Mouse (Mus musculus): ENCODE measurements at regions not wholly inside any gene's neighbourhood (a gene's known extent, or its start where the extent isn't known, plus 50 kb on each side); places are given as distances from the start of the nearest gene placed in this dataset.
A peak's percentile ranks its signal among the peaks of the same experiment; 100 is the strongest.

GRCm38 (mm10) chr12:30726747-30727146 lies 142.5 kb downstream of the Tmem18 start:
- TF ChIP-seq POLR2A (IDR thresholded peaks at IDR 0.05; ENCODE audit: borderline replicate concordance, extremely low read depth, insufficient read depth, insufficient read length, poor library complexity, severe bottlenecking): no peak
- no peak for TF ChIP-seq CTCF (IDR thresholded peaks at IDR 0.05; ENCODE audit: borderline replicate concordance, extremely low read depth, insufficient read depth, insufficient read length)
- no peak for DNase-seq (ENCODE audit: low read depth)

DNA sequence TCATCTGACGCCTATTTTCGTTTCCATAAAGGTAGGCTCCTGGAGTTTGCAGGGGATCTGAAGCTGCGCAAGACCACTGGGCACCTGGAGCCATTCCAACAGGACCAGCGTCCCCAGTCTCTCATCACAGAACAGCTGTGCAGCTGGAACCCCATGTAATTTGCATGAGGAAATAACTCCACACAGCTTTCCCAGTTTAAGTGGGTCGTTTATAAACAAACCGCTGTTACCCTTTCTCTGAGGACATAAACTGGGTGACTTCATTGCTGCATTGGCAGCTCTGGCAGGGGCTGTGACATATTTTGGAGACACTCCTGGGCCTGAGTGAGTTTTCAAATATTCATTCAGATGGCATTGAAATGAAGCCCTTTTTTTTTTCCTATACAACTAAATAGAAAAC lies 145.2 kb downstream of the Tmem18 start:
- TF ChIP-seq CTCF (IDR thresholded peaks at IDR 0.05; ENCODE audit: borderline replicate concordance, extremely low read depth, insufficient read depth, insufficient read length) (no peak), POLR2A (IDR thresholded peaks at IDR 0.05; ENCODE audit: borderline replicate concordance, extremely low read depth, insufficient read depth, insufficient read length, poor library complexity, severe bottlenecking) (no peak)
- peak; percentile 12 for DNase-seq (ENCODE audit: low read depth)

DNA sequence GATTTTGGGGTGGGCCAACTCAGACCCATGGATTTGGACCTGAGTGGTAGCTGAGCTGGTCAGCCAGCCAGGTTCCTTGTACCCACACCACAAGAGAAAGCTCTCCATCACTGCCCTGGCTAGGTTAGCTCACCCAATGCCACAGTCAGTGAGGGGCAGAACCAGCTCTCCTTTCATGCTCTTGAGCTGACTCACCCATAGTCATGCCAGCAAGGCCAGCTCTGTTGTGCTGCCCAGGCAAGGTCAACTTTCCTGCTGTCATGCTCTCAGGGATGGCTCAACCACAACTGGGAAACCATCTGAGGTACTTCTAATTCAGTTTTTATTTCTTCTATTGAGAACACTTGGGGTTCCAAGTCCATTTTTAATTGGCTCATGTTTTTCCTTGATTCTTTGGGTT lies 116.5 kb upstream of the Alkal2 start:
- no peak for TF ChIP-seq POLR2A (IDR thresholded peaks at IDR 0.05; ENCODE audit: borderline replicate concordance, extremely low read depth, insufficient read depth, insufficient read length, poor library complexity, severe bottlenecking)
- TF ChIP-seq CTCF (IDR thresholded peaks at IDR 0.05; ENCODE audit: borderline replicate concordance, extremely low read depth, insufficient read depth, insufficient read length): no peak

GRCm38 (mm10) chr12:30793371-30793770 lies 90.8 kb upstream of the Alkal2 start:
- TF ChIP-seq POLR2A (IDR thresholded peaks at IDR 0.05; ENCODE audit: borderline replicate concordance, extremely low read depth, insufficient read depth, insufficient read length, poor library complexity, severe bottlenecking) (no peak), CTCF (IDR thresholded peaks at IDR 0.05; ENCODE audit: borderline replicate concordance, extremely low read depth, insufficient read depth, insufficient read length) (no peak)
- DNase-seq (ENCODE audit: low read depth): no peak

More for the DNA sequence above, 116.5 kb upstream of the Alkal2 start:
- no peak for DNase-seq (ENCODE audit: low read depth)

DNA sequence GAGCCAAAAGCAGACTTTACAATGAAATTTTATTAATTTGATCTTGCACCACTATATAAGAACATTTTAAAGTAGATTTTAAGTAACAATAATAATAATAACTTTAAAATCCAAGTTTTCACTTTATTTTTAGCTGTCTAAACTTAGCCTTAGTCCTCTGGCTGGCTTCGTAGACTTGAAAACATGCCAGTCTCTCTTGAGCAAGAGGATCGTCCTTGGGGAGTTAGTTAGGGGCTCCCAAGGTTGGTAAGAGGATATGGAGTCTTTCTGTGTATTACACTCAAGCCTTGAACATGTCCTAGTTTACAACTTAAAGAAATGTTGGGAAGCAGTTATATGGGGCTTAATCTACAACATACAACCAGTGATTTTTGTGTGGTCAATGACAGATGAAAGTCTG lies 68.0 kb upstream of the Alkal2 start:
- no peak for DNase-seq (ENCODE audit: low read depth)
- TF ChIP-seq CTCF (IDR thresholded peaks at IDR 0.05; ENCODE audit: borderline replicate concordance, extremely low read depth, insufficient read depth, insufficient read length) (no peak), POLR2A (IDR thresholded peaks at IDR 0.05; ENCODE audit: borderline replicate concordance, extremely low read depth, insufficient read depth, insufficient read length, poor library complexity, severe bottlenecking) (no peak)

GRCm38 (mm10) chr12:30831383-30831782 lies 52.7 kb upstream of the Alkal2 start:
- no peak for TF ChIP-seq CTCF (IDR thresholded peaks at IDR 0.05; ENCODE audit: borderline replicate concordance, extremely low read depth, insufficient read depth, insufficient read length)
- no peak for TF ChIP-seq POLR2A (IDR thresholded peaks at IDR 0.05; ENCODE audit: borderline replicate concordance, extremely low read depth, insufficient read depth, insufficient read length, poor library complexity, severe bottlenecking)
- no peak for DNase-seq (ENCODE audit: low read depth)
